Mouse (Mus musculus) myocyte (in vitro differentiated cells): ENCODE data around the gene A930017K11Rik.

Source experiments
- CEBPB ChIP-seq: IDR thresholded peaks from 2 replicates; pipeline ENCODE4 v1.6.1; 2011; ENCODE audit warnings: mild to moderate bottlenecking, moderate library complexity; ENCODE audit not compliant: poor library complexity, insufficient read depth, severe bottlenecking
- E2F4 ChIP-seq: IDR thresholded peaks from one replicate; pipeline ENCODE4 v1.6.1; 2011; ENCODE audit warnings: mild to moderate bottlenecking, control low read depth, moderate library complexity; ENCODE audit not compliant: insufficient read depth
- MAX ChIP-seq: IDR thresholded peaks from one replicate; pipeline ENCODE4 v1.6.1; 2011; ENCODE audit warnings: low read depth, mild to moderate bottlenecking, control low read depth
- MYOD1 ChIP-seq, 3 experiments: IDR thresholded peaks; one replicate each; pipeline ENCODE4 v1.6.1; 2011; ENCODE audit warnings: control low read depth in 2 of 3, low read depth in 2 of 3, mild to moderate bottlenecking in 2 of 3, moderate library complexity in 1 of 3; ENCODE audit not compliant: insufficient read length in 2 of 3, control insufficient read depth in 1 of 3
- POLR2A ChIP-seq: IDR thresholded peaks from one replicate; pipeline ENCODE4 v1.6.1; 2011; ENCODE audit warnings: low read depth, mild to moderate bottlenecking, control low read depth, moderate library complexity; ENCODE audit not compliant: insufficient read length
- POLR2AphosphoS2 ChIP-seq: IDR thresholded peaks from one replicate; pipeline ENCODE4 v1.6.1; 2011; ENCODE audit warnings: low read depth, control low read depth; ENCODE audit not compliant: insufficient read length
- REST ChIP-seq: IDR thresholded peaks from one replicate; pipeline ENCODE4 v1.6.1; 2011; ENCODE audit warnings: mild to moderate bottlenecking, control low read depth, moderate library complexity; ENCODE audit not compliant: insufficient read depth, insufficient read length
- SRF ChIP-seq: IDR thresholded peaks from one replicate; pipeline ENCODE4 v1.6.1; 2011; ENCODE audit warnings: low read depth; ENCODE audit not compliant: control insufficient read depth, insufficient read length
- TCF12 ChIP-seq: IDR thresholded peaks from one replicate; pipeline ENCODE4 v1.6.1; 2011; ENCODE audit warnings: mild to moderate bottlenecking, control low read depth; ENCODE audit not compliant: poor library complexity, insufficient read depth, severe bottlenecking
- TCF3 ChIP-seq: IDR thresholded peaks from one replicate; pipeline ENCODE4 v1.6.1; 2011; ENCODE audit warnings: low read depth, control low read depth; ENCODE audit not compliant: insufficient read length
- USF1 ChIP-seq: IDR thresholded peaks from one replicate; pipeline ENCODE4 v1.6.1; 2011; ENCODE audit warnings: low read depth, mild to moderate bottlenecking, control low read depth, moderate library complexity

DNA sequence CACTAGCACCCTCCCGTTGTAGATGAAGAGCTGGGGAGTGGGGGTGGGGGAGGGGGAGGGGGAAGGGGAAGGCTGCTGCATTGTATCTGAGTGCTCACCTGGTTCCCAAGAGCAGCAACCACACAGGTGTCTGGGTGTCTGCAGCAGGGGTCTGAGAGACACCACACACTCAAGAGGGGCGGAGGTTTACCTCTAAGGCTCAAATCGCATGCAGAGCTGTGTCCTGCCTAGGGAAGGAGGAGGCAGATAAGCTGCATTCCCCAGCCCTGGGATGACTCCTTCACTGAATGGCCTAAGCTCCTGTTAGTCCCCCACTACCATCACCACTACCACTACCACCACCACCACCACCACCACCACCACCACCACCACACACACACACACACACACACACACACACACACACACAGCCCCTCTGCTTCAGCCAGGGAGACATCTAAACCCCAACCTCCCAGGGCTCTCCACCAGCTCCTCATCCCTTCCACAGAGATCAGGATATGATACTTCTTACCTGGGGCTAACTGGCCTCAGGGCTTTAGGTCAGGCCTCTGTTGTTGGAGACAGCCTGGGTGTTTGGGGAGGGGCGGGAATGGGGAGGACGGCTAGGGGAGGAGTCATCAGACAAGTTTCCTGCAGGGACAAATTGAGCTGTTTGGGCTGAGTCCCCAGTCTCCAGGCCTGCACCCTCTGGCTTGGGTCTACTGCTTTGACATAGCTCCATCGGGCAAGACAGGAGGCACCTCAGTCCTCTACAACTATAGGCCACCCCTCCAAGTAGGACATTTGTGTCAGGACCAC is 7.8 kb downstream of the A930017K11Rik start, which contains the start of the genes Pigq and Nhlrc4:
- TF ChIP-seq POLR2A, result no peak
- no peak for TF ChIP-seq MAX
- TF ChIP-seq E2F4, result no peak
- TF ChIP-seq TCF3, result no peak
- no peak for TF ChIP-seq MYOD1 (IDR thresholded peaks at IDR 0.05; ENCODE audit: control insufficient read depth in 1 of 3, insufficient read length in 2 of 3, low read depth in 2 of 3)
- no peak for TF ChIP-seq USF1
- TF ChIP-seq POLR2AphosphoS2, result no peak
- no peak for TF ChIP-seq SRF
- TF ChIP-seq TCF12, result no peak
- TF ChIP-seq REST, result no peak
- TF ChIP-seq CEBPB, result no peak
